Mouse (Mus musculus) intestine, embryonic 14.5 days (tissue): ENCODE measurements at regions not wholly inside any gene's neighbourhood (a gene's known extent, or its start where the extent isn't known, plus 50 kb on each side); places are given as distances from the start of the nearest gene placed in this dataset.

ENCODE experiments used
- ATAC-seq: fragments of 200-750 bp; cut with Nextera tagmentation; replicated peaks from 2 replicates; pipeline ENCODE4 v1.8.0; 2017; ENCODE audit warnings: low read depth, moderate number of reproducible peaks, moderate TSS enrichment, moderate library complexity; ENCODE audit not compliant: low FRiP score, low TSS enrichment
- DNase-seq: peaks from one replicate; pipeline ENCODE4 v3.0.0-alpha.2; 2018; ENCODE audit warnings: low spot score
- H3K27ac ChIP-seq: fragments of 300-500 bp; sonication (generic); 2 replicates; pipeline ENCODE4 v1.5.1; 2014; ENCODE audit warnings: low read depth, mild to moderate bottlenecking, control low read depth
- H3K27me3 ChIP-seq: fragments of 300-500 bp; sonication (generic); replicated peaks from 2 replicates; pipeline ENCODE4 v1.6.1; 2014; ENCODE audit warnings: low read length, control low read depth; ENCODE audit not compliant: control insufficient read depth, insufficient read depth
- H3K36me3 ChIP-seq: fragments of 300-500 bp; sonication (generic); 2 replicates; pipeline ENCODE4 v1.6.1; 2014; ENCODE audit warnings: low read length, control low read depth; ENCODE audit not compliant: control insufficient read depth, insufficient read depth
- H3K4me1 ChIP-seq: fragments of 300-500 bp; sonication (generic); replicated peaks from 2 replicates; pipeline ENCODE4 v1.6.1; 2014; ENCODE audit warnings: low read length, control low read depth, mixed read lengths; ENCODE audit not compliant: control insufficient read depth, insufficient read depth
- H3K4me2 ChIP-seq: fragments of 300-500 bp; sonication (generic); 2 replicates; pipeline ENCODE4 v1.6.1; 2014; ENCODE audit warnings: low read length
- H3K4me3 ChIP-seq: fragments of 300-500 bp; sonication (generic); 2 replicates; pipeline ENCODE4 v1.5.1; 2014; ENCODE audit warnings: low read depth, low read length, control low read depth, mixed read lengths
- H3K9ac ChIP-seq: fragments of 300-500 bp; sonication (generic); 2 replicates; pipeline ENCODE4 v1.6.1; 2014; ENCODE audit warnings: mild to moderate bottlenecking, low read length
- H3K9me3 ChIP-seq: fragments of 300-500 bp; sonication (generic); 2 replicates; pipeline ENCODE4 v1.6.1; 2016; ENCODE audit warnings: low read length, control low read depth; ENCODE audit not compliant: control insufficient read depth
- WGBS: fragments of 180-500 bp; shearing (Covaris S2); extraction: QIAGEN DNeasy Blood & Tissue Kit; methylation state at CpG from one replicate; pipeline ENCODE4 v1.1.7; 2014; 5-methylcytosine and 5-hydroxymethylcytosine counted together

- H3K27ac ChIP-seq = no peak overlapping the region
- 0 out of 2 replicates have a peak, but pooled peaks cover 5% of the 10 kb centered on the region for H3K9me3 ChIP-seq
- no peaks in the 10 kb centered on the region for H3K27me3 ChIP-seq
- H3K36me3 ChIP-seq = no peaks in the 10 kb centered on the region
- peak overlapping the region; percentile 38 for H3K4me2 ChIP-seq
- DNase-seq (no peak), ATAC-seq (no peak)
- H3K9ac ChIP-seq = 0 out of 2 replicates have a peak overlapping the region, but pooled peaks have one; percentile 7
- H3K4me3 ChIP-seq = peak overlapping the region; percentile 6; the same call in 1 of the 2 replicates
- H3K4me1 ChIP-seq = no peaks in the 10 kb centered on the region
- 87% methylated on average over 12 of the region's 13 CpGs for WGBS
These were observed 94.9 kb upstream of the Rab39b start for GRCm38 (mm10) chrX:75672976-75673375.

- Histone ChIP-seq H3K4me3 (no peak overlapping the region), H3K27ac (no peak overlapping the region), H3K36me3 (no peaks in the 10 kb centered on the region), H3K27me3 (no peaks in the 10 kb centered on the region), H3K9me3 (0 out of 2 replicates have a peak, but pooled peaks cover 3% of the 10 kb centered on the region), H3K4me1 (no peaks in the 10 kb centered on the region), H3K9ac (no peak overlapping the region), H3K4me2 (no peak overlapping the region)
- WGBS = 93% methylated on average over 4 of the region's 4 CpGs
- DNase-seq (no peak), ATAC-seq (no peak)
These were observed 89.6 kb upstream of the Rab39b start for GRCm38 (mm10) chrX:75667636-75668035.

- H3K9me3 ChIP-seq = no peaks in the 10 kb centered on the region
- WGBS = 88% methylated on average over 7 of the region's 7 CpGs
- no peak overlapping the region for H3K4me3 ChIP-seq
- H3K36me3 ChIP-seq = no peaks in the 10 kb centered on the region
- H3K4me2 ChIP-seq = no peak overlapping the region
- H3K27me3 ChIP-seq = no peaks in the 10 kb centered on the region
- H3K9ac ChIP-seq = no peak overlapping the region
- H3K4me1 ChIP-seq = no peaks in the 10 kb centered on the region
- ATAC-seq (no peak), DNase-seq (no peak)
- H3K27ac ChIP-seq = no peak overlapping the region
These were observed 65.4 kb upstream of the Rab39b start for GRCm38 (mm10) chrX:75643402-75643801.
